Mouse (Mus musculus) hindbrain, embryonic 14.5 days (tissue): ENCODE data around the gene Zfpm1. TPM values are rescaled to one million over a fixed set of nuclear protein-coding genes. Genes with fewer than 3 reads are reported as not detected.
A peak's percentile ranks its signal among the peaks of the same experiment; 100 is the strongest.

Experiments used
- ATAC-seq: fragments of 200-750 bp; cut with Nextera tagmentation; 2 replicates; pipeline ENCODE4 v1.8.0; 2017; ENCODE audit warnings: moderate number of reproducible peaks, mild to moderate bottlenecking, moderate TSS enrichment, moderate library complexity; ENCODE audit not compliant: low FRiP score
- DNase-seq: peaks from one replicate; pipeline ENCODE4 v3.0.0-alpha.2; 2015; ENCODE audit warnings: low spot score
- H3K27ac ChIP-seq: fragments of 300-500 bp; sonication (generic); 2 replicates; pipeline ENCODE4 v1.5.1; 2014; ENCODE audit warnings: mild to moderate bottlenecking, moderate library complexity
- H3K27me3 ChIP-seq: fragments of 300-500 bp; sonication (generic); 2 replicates; pipeline ENCODE4 v1.6.1; 2014; ENCODE audit warnings: mild to moderate bottlenecking, low read length, mixed read lengths; ENCODE audit not compliant: control insufficient read depth, insufficient read depth
- H3K36me3 ChIP-seq: fragments of 300-500 bp; sonication (generic); replicated peaks from 2 replicates; pipeline ENCODE4 v1.6.1; 2014; ENCODE audit not compliant: control insufficient read depth, insufficient read depth
- H3K4me1 ChIP-seq: fragments of 300-500 bp; sonication (generic); replicated peaks from 2 replicates; pipeline ENCODE4 v1.6.1; 2014; ENCODE audit warnings: antibody characterized with exemption, low read length, mixed read lengths; ENCODE audit not compliant: control insufficient read depth, insufficient read depth
- H3K4me2 ChIP-seq: fragments of 300-500 bp; sonication (generic); replicated peaks from 2 replicates; pipeline ENCODE4 v1.6.1; 2014; ENCODE audit warnings: mild to moderate bottlenecking, moderate library complexity
- H3K4me3 ChIP-seq: fragments of 300-500 bp; sonication (generic); replicated peaks from 2 replicates; pipeline ENCODE4 v1.5.1; 2014; ENCODE audit warnings: mild to moderate bottlenecking, low read length
- H3K9ac ChIP-seq: fragments of 300-500 bp; sonication (generic); 2 replicates; pipeline ENCODE4 v1.6.1; 2014
- H3K9me3 ChIP-seq: fragments of 300-500 bp; sonication (generic); 2 replicates; pipeline ENCODE4 v1.6.1; 2016; ENCODE audit warnings: low read length; ENCODE audit not compliant: control insufficient read depth
- WGBS: fragments of 180-500 bp; shearing (Covaris S2); extraction: QIAGEN DNeasy Blood & Tissue Kit; methylation state at CpG from one replicate; pipeline ENCODE4 v1.1.7; 2014; 5-methylcytosine and 5-hydroxymethylcytosine counted together
- polyA plus RNA-seq: library from polyadenylated mRNA; unstranded; fragments of >200 nt; fragmentation: Nextera tagmentation; extraction: Ambion mirVana; gene quantifications from 2 replicates; pipeline ENCODE4 v1.2.1, GENCODE M21; 2014

Zfpm1 gene
- polyA plus RNA-seq, 1 experiment from 2014 or later: 2.0 TPM

DNA sequence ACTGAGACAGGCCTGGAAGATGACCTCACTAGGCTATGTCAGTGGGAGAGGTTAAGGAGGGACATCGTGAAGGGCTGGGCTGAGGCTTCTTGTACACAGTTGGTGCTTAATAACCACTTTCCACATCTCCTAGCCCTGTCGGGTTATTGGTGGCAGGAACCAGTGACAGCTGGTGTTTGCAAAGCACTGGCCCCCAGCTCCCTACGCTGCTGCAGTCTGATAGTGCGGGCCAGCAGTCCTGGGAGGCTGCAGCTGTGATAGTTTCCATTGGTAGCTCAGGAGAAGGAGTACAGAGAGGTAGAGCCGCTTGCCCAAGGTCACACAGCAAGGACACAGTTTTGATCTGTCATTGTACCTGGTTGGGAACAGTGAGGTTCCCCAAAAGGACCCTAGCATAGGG, 19.9 kb downstream of the Zfpm1 start:
- no peak for DNase-seq
- Histone ChIP-seq H3K4me1 (peaks cover 4% of the 10 kb centered on the region), H3K27ac (peak overlapping the region; percentile 55; the same call in 1 of the 2 replicates), H3K4me2 (no peak overlapping the region), H3K4me3 (no peak overlapping the region), H3K27me3 (no peaks in the 10 kb centered on the region), H3K36me3 (no peaks in the 10 kb centered on the region), H3K9me3 (no peaks in the 10 kb centered on the region), H3K9ac (no peak overlapping the region)
- 65% methylated on average over 5 of the region's 5 CpGs for WGBS
- no peak for ATAC-seq

DNA sequence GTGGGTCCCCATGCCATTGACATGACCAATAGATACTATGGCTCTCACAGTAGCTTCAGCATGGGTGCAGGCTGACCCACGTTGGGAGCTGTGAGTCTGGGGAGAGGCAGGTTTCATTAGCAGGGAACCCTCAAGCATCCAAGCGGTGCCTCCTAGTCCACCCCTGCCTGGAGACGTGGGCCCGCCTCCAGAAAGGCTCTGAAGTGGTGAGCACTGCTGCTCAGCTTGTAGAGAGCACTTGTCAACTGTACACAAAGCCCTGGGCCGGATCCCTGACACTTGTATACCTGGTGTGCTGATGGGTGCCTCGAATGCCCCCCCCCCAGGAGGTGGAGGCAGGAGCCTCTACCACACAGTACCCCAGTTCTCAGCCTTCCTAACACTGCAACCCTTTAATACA, 21.5 kb downstream of the Zfpm1 start:
- Histone ChIP-seq H3K4me1 (peaks cover 14% of the 10 kb centered on the region), H3K4me2 (no peak overlapping the region), H3K27me3 (no peaks in the 10 kb centered on the region), H3K9me3 (no peaks in the 10 kb centered on the region), H3K27ac (no peak overlapping the region), H3K36me3 (no peaks in the 10 kb centered on the region), H3K4me3 (no peak overlapping the region), H3K9ac (no peak overlapping the region)
- DNase-seq (no peak), ATAC-seq (no peak)
- 71% methylated on average over 6 of the region's 6 CpGs for WGBS

GRCm38 (mm10) chr8:122304058-122304457, 22.1 kb downstream of the Zfpm1 start:
- Histone ChIP-seq H3K4me3 (no peak overlapping the region), H3K4me1 (peaks cover 14% of the 10 kb centered on the region), H3K9ac (no peak overlapping the region), H3K27ac (no peak overlapping the region), H3K9me3 (no peaks in the 10 kb centered on the region), H3K36me3 (no peaks in the 10 kb centered on the region), H3K27me3 (no peaks in the 10 kb centered on the region), H3K4me2 (no peak overlapping the region)
- WGBS: 22% methylated on average over 3 of the region's 3 CpGs
- ATAC-seq: no peak
- no peak for DNase-seq

DNA sequence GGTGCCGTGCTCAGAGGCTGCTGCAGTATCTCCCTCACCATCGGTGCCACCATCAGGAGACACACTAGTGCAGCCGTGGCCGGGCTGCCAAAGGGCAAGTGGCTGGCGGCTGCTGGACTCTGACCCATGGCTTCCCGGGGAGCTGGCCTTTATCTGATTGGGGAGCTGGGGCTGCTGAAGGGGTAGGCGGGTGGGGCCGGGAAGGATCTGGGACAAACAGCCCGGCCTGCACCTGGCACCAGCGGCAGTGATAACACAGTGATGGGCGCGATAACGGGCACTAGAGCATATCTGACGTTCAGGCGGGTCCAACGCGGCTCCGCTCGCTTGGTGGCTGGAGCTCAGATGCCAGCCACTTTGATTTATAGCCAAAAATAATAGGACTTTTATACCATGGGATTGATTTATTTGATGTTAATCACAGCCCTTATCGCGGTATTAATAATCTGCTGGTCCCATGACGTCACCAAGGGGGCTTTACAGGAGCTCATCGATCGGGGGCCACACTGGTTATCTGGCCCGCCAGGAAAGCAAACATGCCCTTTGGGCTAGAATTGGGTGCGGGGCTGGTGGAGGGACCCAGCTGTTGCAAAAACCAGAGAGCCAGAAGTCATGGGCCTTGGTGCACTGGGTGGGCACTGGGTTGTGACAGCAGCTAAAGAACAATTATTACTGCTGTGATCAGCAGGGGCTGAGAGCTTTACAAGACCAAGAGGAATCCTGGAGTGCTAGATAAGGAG, 24.9 kb downstream of the Zfpm1 start:
- Histone ChIP-seq H3K36me3 (no peaks in the 10 kb centered on the region), H3K4me3 (no peak overlapping the region), H3K9me3 (no peaks in the 10 kb centered on the region), H3K4me1 (peaks cover 14% of the 10 kb centered on the region), H3K27me3 (no peaks in the 10 kb centered on the region), H3K9ac (no peak overlapping the region), H3K4me2 (no peak overlapping the region), H3K27ac (peak overlapping the region; percentile 10; the same call in 1 of the 2 replicates)
- DNase-seq (no peak), ATAC-seq (no peak)
- WGBS: 64% methylated on average over 26 of the region's 26 CpGs

GRCm38 (mm10) chr8:122307836-122308235, 25.9 kb downstream of the Zfpm1 start:
- 0 out of 2 replicates have a peak overlapping the region, but pooled peaks have one; percentile 10 for H3K27ac ChIP-seq

DNA sequence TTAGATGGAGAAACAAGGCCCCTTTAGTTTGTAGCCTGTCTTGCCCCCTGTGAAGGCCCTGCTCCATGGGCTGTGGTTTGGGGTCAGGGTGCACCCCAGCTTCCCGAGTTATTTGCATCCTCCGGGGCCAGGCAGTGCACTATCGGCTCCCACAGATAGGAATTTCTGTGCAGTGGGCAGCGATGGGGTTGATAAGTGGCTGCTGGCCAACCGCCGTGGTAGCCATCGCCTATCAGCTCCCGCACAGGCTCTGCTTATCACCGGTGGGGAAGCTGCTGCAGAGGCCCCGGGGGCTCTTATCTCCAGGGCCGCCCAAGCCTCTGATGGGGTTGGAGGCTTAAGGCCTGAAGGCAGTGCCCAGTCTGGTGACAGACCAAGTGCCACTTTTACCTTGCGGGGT, 27.3 kb downstream of the Zfpm1 start:
- Histone ChIP-seq H3K9ac (no peak overlapping the region), H3K4me3 (no peak overlapping the region), H3K27ac (no peak overlapping the region), H3K4me1 (peaks cover 14% of the 10 kb centered on the region), H3K36me3 (no peaks in the 10 kb centered on the region), H3K27me3 (no peaks in the 10 kb centered on the region), H3K9me3 (no peaks in the 10 kb centered on the region), H3K4me2 (no peak overlapping the region)
- ATAC-seq: no peak
- DNase-seq: no peak
- 74% methylated on average over 12 of the region's 12 CpGs for WGBS

More at GRCm38 (mm10) chr8:122307836-122308235, 25.9 kb downstream of the Zfpm1 start:
- Histone ChIP-seq H3K9ac (no peak overlapping the region), H3K27me3 (no peaks in the 10 kb centered on the region), H3K4me2 (no peak overlapping the region), H3K36me3 (no peaks in the 10 kb centered on the region), H3K9me3 (no peaks in the 10 kb centered on the region), H3K4me3 (no peak overlapping the region), H3K4me1 (peaks cover 14% of the 10 kb centered on the region)
- WGBS: 57% methylated on average over 8 of the region's 8 CpGs
- ATAC-seq (peak; percentile 37), DNase-seq (no peak)

DNA sequence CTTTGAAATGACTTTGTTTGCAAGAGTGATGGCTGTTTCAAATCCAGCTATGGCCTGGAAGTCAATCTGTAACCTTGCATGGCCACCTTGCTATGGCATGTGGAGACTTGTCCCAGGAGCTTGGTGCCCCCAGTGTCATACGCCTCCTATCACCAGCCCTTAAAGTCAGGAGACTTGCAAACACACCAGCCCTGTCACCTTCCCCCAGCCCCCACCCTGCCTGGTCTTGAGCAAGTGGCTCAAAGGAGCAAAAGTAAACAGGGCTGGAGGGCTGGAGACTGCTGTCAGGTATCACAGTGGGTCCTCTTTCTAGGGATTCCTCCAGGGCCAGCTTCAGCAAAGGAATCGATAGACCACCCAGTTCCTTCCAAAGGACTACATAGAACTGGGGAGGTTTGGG, 29.2 kb downstream of the Zfpm1 start:
- Histone ChIP-seq H3K27me3 (no peaks in the 10 kb centered on the region), H3K9ac (no peak overlapping the region), H3K4me2 (no peak overlapping the region), H3K9me3 (no peaks in the 10 kb centered on the region), H3K4me3 (no peak overlapping the region), H3K4me1 (peaks cover 14% of the 10 kb centered on the region), H3K27ac (no peak overlapping the region), H3K36me3 (no peaks in the 10 kb centered on the region)
- WGBS: 91% methylated on average over 2 of the region's 2 CpGs
- ATAC-seq: no peak
- no peak for DNase-seq

DNA sequence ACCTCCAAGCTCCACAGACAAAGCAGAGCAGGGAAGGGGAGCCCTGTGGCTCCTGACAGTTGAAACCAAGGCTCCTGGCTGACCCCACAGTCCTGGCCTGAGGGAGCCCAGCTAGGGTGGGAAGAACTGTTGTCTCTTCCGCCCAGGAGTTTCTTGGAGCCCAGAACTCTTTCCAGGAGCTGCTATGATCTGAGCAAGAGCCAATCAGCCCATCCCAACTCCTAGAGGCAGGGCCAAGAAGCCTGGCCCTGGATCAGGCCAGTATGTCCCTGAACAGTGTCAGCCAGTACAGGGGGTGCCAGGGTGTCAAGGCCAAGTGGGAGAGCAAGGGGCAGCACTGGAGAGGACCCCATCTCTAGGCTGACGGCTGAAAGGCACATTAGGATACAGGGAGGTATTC, 30.6 kb downstream of the Zfpm1 start:
- Histone ChIP-seq H3K4me1 (peaks cover 2% of the 10 kb centered on the region; the same call in 1 of the 2 replicates), H3K9ac (no peak overlapping the region), H3K36me3 (no peaks in the 10 kb centered on the region), H3K27ac (no peak overlapping the region), H3K4me2 (no peak overlapping the region), H3K9me3 (no peaks in the 10 kb centered on the region), H3K4me3 (no peak overlapping the region), H3K27me3 (no peaks in the 10 kb centered on the region)
- DNase-seq (no peak), ATAC-seq (no peak)
- WGBS: 78% methylated on average over 2 of the region's 2 CpGs

- 75% methylated on average over 12 of the region's 12 CpGs for WGBS
- no peak for ATAC-seq
- Histone ChIP-seq H3K4me3 (no peak overlapping the region), H3K27me3 (no peaks in the 10 kb centered on the region), H3K36me3 (no peaks in the 10 kb centered on the region), H3K4me2 (no peak overlapping the region), H3K9me3 (no peaks in the 10 kb centered on the region), H3K27ac (no peak overlapping the region), H3K9ac (no peak overlapping the region), H3K4me1 (no peaks in the 10 kb centered on the region)
- DNase-seq: no peak
These were observed 31.4 kb downstream of the Zfpm1 start for GRCm38 (mm10) chr8:122313310-122313709.
